Mouse (Mus musculus): ENCODE results near the gene Krtap6-2.

The Krtap6-2 gene

GRCm38 (mm10) chr16:89420011-89420410, at the start of gene Krtap6-2:
TSS of gene Krtap6-2 (minus strand) at chr16:89420111.
- no peak for DNase-seq (ENCODE audit: low spot score in 2 of 2)

DNA sequence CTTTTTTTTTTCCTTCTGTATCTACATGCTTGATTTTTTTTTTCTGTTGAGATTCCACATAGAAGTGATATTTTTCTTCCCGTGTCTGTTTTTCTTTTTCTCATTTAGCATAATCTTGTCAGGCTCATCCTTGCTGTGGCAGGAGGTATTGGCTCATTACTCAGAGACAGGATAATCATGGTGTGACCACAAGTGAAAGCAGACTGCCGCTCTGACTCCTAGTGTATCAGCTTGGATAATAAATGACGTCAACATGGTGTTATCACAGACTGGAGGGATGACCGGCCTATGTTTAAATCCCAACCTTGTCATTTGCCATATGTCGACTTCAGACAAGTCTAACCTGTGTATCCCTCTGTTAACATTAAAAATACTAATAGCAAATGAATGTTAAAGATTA, 41.3 kb upstream of the Krtap6-2 start:
- DNase-seq (ENCODE audit: low spot score in 2 of 2) = no peak

GRCm38 (mm10) chr16:89429586-89429985, 9.7 kb upstream of the Krtap6-2 start:
- DNase-seq (ENCODE audit: low spot score in 2 of 2) = no peak

DNA sequence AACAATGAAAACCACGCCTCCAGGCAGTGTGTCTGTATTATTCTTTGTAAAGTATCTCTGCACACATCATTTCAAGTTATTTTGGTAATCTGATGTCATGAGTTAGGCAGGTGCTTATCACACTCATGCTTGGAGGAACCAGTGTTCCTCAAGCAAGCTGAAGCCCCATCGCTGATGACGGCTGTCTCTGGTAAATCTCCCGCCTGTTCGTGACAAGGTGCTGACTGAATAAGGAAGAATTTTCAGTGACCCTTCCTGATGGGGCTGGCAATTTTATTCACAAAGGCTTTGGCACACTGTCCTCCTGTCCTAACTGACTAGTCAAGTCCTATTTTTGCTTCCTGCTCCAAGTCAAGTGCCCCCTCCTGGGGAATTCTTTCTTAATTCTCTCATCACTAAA, 5.4 kb upstream of the Krtap6-2 start:
- no peak for DNase-seq (ENCODE audit: low spot score in 2 of 2)

- no peak for DNase-seq (ENCODE audit: low spot score in 2 of 2)
Observed at GRCm38 (mm10) chr16:89416311-89416710, 3.6 kb downstream of the Krtap6-2 start.

DNA sequence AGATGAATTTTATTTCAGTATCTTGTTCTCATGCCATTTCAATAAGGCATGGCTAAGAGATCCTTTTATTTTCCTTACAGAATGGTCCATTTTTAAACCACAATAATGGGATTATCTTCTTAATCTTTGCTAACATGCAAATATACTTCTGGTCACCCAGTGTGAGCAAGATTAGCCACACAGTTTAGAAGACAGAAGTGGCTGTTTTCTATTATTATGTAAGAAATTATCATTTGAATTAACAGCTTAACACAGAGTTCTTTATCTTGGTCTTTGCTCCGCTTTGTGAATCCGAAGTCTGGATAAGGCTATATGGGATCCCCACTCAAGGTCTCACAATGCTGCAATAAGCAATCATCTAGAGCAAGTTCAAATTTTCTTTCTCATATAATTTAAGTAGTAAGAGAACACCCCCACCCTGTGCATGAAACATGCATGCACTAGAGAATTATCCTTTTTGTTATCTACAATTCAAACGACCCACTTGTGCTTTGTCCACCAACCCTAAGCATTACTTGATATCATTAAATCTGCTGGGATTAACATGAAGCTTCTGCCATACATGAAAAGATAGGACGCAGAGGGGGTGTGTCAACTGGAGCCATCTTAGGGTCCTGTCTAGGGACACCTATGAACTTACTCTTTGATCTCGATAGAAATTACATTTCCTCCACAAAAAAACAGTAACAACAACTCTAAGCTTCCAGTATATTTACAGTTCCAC, 9.4 kb downstream of the Krtap6-2 start:
- DNase-seq (ENCODE audit: low spot score in 2 of 2) = no peak

DNA sequence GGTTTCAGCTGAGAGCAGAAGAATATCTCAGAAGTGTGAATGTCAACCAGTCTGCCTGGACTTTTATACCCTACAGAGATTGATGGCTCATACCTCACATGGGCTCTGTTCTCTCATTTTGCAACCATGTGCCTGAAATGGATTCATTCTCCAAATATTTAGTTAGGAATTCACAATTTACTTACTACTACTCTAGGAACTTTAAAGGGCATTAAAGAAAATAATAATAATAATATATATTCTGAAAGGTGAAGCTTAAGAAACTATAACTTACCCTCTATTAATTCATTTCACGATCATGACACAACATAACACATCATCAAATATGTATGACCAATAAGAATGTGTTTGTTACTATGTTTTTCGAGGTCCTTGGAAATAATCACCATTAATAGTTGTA, 16.1 kb downstream of the Krtap6-2 start, which contains the start of gene Krtap21-1:
Krtap21-1 (minus strand) TSS at position 101 of the 400 bp plus-strand sequence.
- DNase-seq (ENCODE audit: low spot score in 2 of 2) = no peak

DNA sequence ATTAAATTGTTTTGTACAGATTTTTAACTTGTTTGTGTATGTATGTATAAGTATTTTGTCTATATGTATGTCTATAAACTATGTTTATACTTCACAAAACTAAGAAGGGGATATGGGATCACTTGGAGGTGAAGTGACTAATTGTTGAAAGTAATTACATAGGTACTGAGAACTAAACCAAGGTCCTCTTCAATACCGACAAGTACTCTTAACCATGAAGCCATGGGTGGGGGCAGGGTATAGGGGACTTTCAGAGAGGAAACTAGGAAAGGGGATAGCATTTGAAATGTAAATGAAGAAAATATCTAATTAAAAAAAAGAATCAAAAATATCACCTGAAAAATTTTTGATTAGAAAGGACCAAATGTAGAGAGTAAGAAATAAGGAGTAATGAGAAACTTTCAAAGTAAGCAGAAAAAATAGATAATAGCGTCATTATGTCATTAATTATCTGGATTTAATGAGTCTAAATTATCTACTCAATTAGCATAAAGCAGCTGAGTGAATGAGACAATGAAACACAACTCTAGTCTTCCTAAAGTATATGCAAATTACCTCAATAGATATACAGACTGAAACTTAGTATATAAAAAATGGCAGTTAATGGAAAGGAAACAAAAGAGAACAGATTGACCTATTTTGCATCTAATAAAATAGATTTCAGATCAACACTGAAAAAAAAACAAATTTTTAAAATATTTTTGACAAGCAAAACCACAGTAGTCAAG, 47.0 kb downstream of the Krtap6-2 start:
- no peak for DNase-seq (ENCODE audit: low spot score in 2 of 2)

Data from spleen, postnatal 10 days (tissue).